Mouse (Mus musculus) heart, postnatal 36 days (tissue): ENCODE measurements at regions not wholly inside any gene's neighbourhood (a gene's known extent, or its start where the extent isn't known, plus 50 kb on each side); places are given as distances from the start of the nearest gene placed in this dataset.

Experiments
- DNase-seq, 2 experiments: peaks; one replicate each; pipeline ENCODE4 v3.0.0; 2021 to 2022
- intact Hi-C: fragments of 180-260 bp; cut with DNase I; formaldehyde crosslinking; loops from one replicate; pipeline ENCODE4 v1.15.1; 2025

DNA sequence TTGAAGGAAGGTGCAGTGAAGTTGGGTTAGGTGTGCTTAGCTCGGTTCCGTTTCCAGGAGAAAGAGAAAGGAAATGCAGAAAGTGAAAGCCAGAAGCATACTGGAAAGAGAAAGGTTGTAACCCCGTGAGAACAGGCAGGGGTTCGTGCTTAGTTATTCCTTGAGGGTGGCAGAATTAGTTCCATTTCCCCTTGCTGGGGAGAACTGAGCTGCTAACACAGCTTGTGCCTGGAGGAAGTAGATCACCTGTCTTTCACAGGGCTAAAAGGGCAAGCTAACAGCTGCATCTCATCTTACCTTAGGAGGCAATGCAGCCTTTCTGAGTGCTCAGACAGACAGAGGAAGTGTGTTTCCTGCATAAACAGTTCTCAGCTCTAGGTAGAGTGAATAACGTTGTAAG is 184.3 kb upstream of the Nampt start:
- DNase-seq = no peak
- intact Hi-C loops = loop anchor here (5.0 to 10.0 kb wide), 4 partner anchors 42 to 380 kb away; no protein-coding TSS in a partner anchor

DNA sequence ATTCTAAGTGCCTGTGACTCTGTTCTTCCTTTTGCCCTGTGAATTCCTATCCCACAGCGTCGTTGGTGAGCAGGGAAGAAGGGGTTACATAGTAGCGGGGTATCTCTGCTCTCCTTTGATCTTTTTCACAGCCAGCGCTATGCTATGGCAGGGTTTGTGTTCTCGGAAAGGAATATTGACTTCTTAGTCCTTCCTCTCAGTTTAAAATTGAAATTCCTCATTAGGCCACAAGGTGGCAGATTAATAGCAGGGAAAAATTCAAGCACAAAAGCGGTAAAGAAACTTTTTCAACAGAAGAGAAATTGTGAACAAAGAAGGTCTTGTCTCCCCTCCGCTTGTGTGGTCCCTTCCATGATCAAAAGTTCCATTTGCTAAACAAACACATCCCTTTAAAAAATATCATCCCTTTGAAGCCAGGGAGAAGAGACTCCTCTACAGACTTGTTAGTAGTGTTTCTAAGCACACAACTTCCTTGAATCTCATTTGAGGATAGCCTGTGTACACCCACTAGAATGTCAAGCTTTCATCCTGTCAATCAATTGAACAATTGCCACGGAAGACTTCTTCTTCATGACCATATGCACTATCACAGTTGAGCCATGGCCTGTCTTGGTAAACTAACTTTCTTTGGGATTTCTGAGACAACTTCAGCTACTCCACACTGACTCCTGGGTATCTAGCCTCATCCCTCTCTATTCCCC is 181.8 kb upstream of the Nampt start:
- intact Hi-C loops = loop anchor here (1.0 to 10.0 kb wide), 6 partner anchors 40 to 377 kb away; no protein-coding TSS in a partner anchor
- peak in 1 of 2 experiments; percentile 33 for DNase-seq

DNA sequence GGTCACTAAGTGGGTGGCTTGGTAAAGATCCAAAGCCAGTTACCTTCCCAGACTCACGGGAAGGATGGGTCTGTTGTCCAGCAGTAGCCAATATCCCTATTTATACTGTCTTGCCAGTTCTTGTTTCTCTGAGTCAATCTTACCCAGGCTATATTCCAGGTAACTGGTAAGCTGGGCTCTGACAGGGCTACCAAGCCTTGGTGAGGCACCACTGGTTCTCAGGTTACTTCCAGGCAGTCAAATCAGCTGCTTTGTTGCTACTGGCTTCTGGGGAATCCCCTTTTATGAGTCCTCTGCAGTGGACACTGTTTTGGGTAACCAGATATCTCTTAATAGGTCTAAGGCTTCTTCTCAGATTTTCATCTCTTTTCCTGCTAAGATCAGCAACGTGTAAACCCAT is 178.8 kb upstream of the Nampt start:
- DNase-seq = no peak
- intact Hi-C loops = loop anchor here (2.0 kb wide), 1 partner anchor 250 kb away; no protein-coding TSS in a partner anchor

DNA sequence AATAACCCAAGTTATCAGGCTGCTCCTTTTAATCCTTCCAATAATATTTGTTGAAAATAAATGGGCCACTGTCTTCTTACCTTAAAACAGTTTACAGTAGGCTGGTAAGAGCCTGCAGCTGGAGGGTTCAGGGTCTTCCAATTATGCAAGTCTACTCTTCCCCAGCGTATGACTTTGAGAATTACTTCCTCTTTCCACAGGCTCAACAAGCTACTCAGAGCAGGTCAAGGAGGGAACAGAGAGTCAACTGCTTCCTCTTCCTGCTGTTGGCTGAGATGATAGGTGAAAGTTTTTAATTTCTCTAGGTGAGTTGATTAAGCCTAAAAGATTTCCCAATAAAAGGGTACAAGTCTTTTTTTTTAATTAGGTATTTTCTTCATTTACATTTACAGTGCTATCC is 176.9 kb upstream of the Nampt start:
- intact Hi-C loops = no loop called here
- no peak for DNase-seq

DNA sequence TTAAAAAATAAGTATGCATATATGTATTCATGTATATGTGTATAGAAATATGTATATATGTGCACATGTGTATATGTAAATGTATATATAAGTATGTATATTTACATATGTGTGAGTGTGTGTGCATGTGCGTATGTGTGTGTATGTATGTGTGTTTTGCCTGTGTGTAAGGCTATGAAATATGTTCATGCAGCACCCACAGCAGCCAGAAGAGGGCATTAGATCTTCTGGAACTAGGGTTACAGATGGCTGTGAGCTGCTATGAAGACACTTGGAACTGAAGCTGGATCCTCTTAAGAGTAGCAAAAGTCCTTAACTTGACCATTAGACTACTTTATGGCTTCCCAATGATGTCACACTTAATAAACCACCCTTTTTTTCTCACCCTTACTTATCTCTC is 166.2 kb upstream of the Nampt start:
- DNase-seq = no peak
- intact Hi-C loops = no loop called here

DNA sequence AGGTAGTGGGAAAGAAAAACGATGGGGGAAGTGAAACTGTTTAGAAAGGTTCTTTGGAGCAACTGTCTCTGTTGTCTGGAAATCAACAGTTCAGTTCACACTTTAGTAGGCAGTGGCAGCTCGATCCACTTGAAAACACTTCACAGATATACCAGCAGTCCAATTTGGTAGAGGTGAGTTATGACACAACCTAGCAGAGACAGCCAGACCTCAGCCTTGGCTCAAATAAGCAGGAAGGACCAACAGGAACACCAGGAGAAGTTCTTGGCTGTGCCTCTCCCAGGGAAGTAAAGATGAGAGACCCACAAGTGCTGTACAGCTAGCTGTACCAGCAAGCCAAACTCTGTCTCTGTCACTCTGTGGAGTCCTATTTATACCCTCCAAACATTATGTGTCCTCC is 163.2 kb upstream of the Nampt start:
- peak in 1 of 2 experiments; percentile 30 for DNase-seq
- intact Hi-C loops = loop anchor here (5.0 kb wide), 1 partner anchor 111 kb away; no protein-coding TSS in a partner anchor

DNA sequence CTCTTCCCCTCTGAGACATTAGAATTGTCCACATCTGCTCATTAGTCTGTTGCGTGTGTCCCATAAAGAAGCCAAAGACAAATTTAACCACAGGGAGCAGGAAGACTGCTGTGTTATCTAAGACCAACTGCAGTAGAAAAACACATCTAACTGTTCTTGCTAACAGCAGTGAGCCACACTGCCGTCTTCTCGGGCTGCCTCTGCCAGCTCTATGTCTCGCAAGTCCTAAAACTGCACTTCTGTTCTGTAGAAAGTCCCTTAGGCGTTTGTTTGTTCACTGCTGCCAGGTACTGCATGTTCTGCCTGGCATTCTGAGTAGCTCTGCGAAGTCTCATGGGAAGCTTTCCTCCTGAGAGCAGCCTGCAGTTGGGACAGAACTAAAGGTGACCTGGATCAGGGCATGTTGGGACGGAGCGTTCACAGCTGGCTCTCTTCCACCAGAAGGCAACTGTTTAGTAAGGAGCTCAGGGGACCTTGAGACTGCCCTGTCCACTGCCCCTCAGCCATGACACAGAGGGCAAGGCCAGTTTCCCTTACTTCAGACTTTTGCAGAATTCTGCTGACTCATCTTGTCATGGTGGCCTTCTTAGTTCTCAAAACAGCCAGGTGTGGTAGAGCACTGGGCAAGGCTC is 157.4 kb upstream of the Nampt start:
- DNase-seq = peak; percentile 47 to 53
- intact Hi-C loops = loop anchor here (1.0 kb wide), 1 partner anchor 16 kb away; no protein-coding TSS in a partner anchor

DNA sequence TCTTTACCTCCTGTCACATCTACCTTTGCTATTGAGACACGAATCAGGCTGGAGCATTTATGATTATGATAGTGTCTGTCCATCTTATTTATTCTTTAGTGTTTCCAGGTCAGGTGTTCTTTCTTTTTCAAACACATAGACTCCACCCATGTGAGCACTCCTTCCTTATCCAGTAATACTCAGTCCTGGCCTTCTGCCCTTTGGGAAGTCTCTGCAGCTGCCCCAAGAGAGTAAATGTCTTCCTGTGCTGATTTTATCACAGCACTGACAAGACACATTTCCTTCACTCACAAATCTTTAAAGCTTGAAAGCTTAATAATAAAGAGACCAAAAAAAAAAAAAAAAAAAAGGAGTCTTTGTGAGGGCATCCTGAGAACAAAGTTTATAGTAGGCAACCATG is 153.3 kb upstream of the Nampt start:
- intact Hi-C loops = no loop called here
- no peak for DNase-seq

DNA sequence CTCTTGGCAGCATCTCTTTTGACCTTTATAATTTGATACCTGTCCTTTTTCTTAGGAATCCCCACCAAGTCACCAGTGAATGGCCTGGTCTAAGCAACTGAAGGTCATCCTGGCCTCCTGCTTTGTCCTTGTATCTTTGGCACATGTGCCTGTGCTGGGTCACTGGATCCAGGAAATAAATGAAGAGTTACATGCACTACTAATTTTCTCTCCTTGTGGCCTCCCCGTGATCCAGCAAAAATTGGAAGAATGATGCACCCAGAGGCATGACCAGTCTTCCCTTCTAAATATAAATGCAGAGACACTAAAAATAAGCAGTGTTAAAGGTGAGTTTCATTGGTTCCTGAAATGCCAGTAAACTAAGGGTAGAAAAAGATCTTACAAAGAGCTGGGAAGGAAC is 141.4 kb upstream of the Nampt start:
- intact Hi-C loops = loop anchor here (1.0 to 5.0 kb wide), 3 partner anchors 16 to 88 kb away; no protein-coding TSS in a partner anchor
- peak; percentile 19 to 46 for DNase-seq

DNA sequence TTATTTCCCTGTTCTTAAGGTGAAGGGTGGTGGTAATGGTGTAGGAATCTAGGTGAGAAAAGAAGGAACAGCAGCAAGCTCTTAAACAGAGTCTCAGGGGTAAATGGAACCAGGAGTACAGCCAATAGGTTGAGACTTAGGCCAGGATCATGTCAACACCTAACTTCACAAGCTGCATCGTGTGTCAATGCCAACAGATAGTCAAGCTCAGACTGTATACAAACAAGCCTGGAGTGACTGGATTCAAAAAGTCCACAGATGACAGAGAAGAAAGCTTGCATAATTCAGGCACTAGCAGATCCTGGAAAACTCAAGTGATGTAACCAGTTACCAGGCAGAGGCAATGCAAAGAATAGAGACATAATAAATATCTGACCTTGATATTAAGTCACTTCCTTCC is 140.6 kb upstream of the Nampt start:
- intact Hi-C loops = loop anchor here (1.0 to 5.0 kb wide), 3 partner anchors 16 to 88 kb away; no protein-coding TSS in a partner anchor
- DNase-seq = peak; percentile 31 to 55

DNA sequence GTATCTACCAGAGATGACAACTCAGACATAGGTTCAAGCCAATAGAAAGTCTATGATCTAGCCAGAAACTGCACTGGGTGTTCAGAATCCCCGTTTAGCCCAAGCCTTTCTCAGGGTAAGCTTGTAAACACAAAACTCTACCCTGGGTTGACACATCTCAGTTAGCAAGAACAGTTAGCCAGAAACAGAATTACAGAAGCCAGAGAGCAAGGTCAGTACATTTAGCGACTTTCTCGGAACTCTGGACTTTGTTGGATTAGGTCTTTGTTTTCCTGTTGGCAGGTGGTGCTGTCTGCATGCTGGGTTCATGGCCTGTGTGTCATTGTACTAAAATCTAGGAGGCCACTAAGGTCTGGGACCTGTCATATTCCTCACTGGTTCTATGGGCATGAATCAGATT is 137.4 kb upstream of the Nampt start:
- no peak for DNase-seq
- intact Hi-C loops = no loop called here

DNA sequence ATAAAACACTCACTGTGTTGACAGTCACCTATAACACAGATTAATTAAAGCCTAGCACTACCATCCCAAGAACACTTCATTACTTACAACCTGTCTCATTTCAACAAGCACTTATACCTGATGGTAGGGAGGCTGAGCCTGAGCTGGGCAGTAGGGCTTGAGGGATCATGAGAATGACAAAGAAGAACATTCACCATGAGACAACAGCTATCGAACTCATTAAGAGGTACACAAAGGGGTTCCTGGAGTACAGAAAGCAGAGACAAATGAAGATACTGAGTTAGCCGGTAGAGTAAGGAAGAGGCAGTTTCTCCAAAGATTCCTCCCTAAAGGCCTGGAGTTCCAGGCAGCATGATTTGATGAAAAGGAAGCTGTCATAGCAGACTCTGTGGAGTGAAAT is 136.0 kb upstream of the Nampt start:
- DNase-seq = no peak
- intact Hi-C loops = no loop called here

DNA sequence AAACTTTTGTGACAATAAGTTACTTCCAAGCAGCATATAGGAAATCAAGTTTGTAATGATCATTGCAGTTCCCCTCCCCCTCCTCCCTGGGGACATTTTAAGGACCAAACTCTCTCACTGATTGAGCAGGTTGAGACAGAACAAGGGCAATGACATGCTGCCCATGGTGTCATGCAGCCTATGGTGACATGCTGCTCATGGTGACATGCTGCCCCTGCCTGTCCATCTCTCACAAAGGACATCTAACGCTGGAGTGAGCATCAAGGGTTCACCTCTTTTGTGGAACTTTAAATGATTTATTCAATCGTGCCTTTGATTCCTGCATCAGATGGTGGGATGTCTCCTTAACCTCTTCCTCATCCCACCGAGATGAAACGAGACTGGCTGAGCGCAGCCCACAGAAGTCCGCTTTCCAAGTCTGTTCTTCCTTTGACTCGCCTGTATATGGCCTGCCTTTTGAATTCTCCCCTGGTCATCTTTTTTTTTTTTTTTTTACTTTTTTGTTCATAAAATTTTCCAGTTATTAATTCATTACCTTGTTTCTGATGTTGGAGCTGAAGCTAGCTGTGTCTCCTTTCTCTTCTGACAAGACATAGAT is 133.5 kb upstream of the Nampt start:
- intact Hi-C loops = no loop called here
- DNase-seq = no peak

DNA sequence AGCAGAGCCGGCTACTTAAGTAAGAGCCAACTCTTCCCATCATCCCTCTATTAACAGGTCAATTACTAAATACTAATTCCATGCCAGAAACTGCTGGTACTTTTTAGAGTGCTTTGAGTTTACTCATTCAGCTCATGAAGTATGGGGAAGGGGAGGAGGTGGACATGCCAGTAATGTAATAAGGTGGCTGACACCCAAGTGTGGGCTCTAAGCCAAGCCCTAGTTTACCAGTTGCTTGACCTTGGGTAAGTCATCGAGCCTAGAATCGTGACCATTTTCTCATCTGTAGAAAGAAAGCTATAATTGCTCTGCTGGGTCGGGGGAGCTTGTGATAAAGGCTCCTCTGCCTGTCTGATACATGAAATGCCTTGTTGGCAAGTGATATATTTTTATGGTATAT is 130.0 kb upstream of the Nampt start:
- intact Hi-C loops = no loop called here
- no peak for DNase-seq

DNA sequence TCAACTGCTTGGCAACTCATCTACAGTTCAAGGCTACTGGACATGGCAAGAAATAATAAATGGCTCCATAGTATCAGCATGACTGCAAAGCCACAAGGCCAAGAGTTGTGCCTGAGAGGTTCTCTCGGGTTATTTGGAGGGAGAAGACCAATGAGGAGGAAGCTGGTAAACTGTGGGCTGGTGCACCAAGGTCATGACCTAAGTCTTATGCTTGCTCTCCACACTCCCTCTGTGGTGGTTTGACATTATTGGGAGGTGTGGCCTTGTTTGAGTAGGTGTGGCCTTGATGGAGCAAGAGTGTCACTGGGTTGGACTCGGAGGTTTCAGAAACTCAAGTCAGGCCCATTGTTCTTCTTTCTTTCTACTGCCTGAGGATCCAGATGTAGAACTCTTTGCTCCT is 129.2 kb upstream of the Nampt start:
- intact Hi-C loops = no loop called here
- DNase-seq = no peak

DNA sequence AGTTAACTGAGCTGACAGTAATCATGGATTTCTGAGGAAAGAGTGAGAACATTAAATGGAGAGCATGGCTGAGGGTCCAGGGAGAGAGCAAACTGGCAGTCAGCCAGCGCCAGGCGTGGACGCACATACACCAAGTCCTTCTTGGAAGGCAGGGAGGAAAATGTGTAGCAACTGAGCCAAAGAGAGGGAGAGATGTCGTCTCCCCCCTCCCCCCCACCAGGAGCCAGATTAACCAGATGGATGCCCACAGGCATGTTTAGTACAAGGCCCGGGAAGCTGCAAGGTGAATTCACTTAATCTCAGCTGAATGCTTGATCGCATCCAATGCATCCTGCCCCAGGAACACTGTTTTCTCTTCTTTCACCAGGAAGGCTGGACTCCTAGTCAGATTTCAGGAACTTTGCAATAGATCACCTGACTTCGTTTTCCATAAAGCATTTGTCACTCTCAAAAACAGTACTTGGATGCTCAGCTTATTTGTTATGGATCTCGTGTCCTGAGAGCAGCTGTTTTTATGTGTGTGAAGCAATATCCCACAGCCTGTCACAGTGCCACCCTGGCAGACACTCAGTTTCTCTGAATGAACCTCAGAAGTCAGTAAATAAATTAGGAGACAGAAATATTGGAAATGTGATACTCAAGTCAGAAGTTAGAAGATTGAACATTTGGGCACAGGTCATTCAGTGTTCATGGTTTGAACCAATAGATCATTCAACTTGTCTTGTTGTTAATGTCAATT is 127.1 kb upstream of the Nampt start:
- DNase-seq = no peak
- intact Hi-C loops = no loop called here

DNA sequence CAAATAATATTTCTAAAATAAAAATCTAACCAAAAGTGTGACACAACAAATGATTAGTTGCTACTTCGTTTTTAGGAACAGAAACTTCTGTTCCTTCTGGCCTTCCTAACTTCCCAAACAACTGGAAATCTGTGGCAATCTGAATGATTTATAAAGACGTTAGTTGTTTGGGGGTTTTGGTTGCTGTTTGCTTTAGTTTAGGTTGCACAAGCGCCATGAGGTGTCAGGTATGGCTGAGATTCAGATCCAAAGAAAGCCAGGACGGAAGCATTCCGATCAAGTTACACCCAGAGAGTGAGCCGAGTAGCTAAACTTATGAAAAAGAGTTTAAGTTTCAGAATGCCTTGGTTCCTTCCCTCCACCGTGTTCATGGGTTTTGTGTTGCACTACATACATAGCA is 126.4 kb upstream of the Nampt start:
- DNase-seq = no peak

DNA sequence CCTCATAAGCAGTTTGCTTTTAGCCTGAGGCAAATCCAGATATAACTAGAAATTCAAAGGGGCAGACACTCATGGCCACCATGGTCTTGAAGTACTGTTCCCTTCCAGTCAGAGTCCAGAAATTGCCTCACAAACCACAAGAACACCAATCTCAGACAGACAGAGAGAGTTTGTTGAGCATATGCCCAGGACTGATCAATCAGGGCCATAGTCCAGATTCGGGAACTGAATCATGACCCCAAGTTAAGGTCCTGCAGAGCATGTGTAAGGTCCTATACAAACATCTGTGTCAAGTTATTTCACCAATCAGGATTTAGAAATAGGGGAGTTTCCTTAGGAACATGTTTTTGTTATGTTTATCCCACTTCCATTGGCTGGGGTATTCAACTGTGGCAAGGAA is 125.7 kb upstream of the Nampt start:
- intact Hi-C loops = no loop called here
- no peak for DNase-seq

More for the DNA sequence above, 126.4 kb upstream of the Nampt start:
- intact Hi-C loops = no loop called here

DNA sequence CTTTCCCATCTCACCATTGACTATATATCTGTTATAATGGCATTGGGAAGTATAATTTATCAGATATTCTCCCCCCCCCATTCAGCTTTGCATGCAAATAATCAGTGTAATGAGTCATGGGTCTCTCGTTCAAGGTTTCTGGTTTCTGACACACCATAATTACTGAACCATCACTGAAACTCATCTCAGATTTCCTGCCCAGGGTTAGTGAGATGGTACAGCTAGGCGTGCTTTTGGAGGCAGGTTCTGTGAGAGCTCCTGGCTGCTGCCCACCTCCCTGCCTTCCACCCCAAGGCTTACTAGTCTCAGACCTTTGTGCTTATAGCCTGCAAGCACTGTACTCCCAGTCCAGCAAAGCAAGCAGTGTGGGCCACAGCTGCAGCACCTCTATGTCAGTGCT is 122.5 kb upstream of the Nampt start:
- intact Hi-C loops = no loop called here

DNA sequence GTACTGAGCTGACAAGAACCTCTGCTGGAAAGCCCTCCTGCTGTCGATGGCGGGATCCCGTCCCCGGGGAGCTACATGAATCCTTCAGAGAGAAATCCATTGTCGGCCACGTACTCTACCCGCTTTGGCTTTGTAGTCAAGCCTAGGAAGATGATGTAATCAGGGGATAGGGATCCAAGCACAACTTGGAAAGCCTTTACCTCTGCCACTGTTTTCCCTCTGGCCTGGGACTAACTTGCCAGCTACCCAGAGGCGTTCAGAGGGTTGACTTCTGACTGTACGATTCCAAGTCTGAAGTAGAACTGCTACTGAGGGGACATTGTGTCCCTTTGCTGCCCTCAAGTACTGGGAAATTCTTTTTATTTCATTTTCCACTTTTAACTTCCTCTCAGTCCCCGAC is 110.2 kb upstream of the Nampt start:
- intact Hi-C loops = no loop called here

More for the DNA sequence above, 122.5 kb upstream of the Nampt start:
- no peak for DNase-seq

More for the DNA sequence above, 110.2 kb upstream of the Nampt start:
- no peak for DNase-seq
